Mouse (Mus musculus) intestine, postnatal 0 days (tissue): ENCODE results near the gene Foxl2. TPM values are rescaled to one million over a fixed set of nuclear protein-coding genes. Genes with fewer than 3 reads are reported as not detected.
A peak's percentile ranks its signal among the peaks of the same experiment; 100 is the strongest.

ENCODE experiments used
- ATAC-seq: fragments of 200-750 bp; cut with Nextera tagmentation; 2 replicates; pipeline ENCODE4 v1.8.0; 2017; ENCODE audit warnings: mild to moderate bottlenecking, moderate TSS enrichment, moderate library complexity
- H3K27ac ChIP-seq: fragments of 300-500 bp; sonication (generic); 2 replicates; pipeline ENCODE4 v1.5.1; 2014; ENCODE audit warnings: mild to moderate bottlenecking, low read depth, low read length, moderate library complexity
- H3K27me3 ChIP-seq: fragments of 300-500 bp; sonication (generic); replicated peaks from 2 replicates; pipeline ENCODE4 v1.6.1; 2014; ENCODE audit warnings: low read length, mixed read lengths; ENCODE audit not compliant: control insufficient read depth, insufficient read depth
- H3K36me3 ChIP-seq: fragments of 300-500 bp; sonication (generic); 2 replicates; pipeline ENCODE4 v1.6.1; 2014; ENCODE audit warnings: mild to moderate bottlenecking, moderate library complexity; ENCODE audit not compliant: control insufficient read depth, insufficient read depth
- H3K4me1 ChIP-seq: fragments of 300-500 bp; sonication (generic); replicated peaks from 2 replicates; pipeline ENCODE4 v1.6.1; 2014; ENCODE audit warnings: antibody characterized with exemption, low read length, mixed read lengths; ENCODE audit not compliant: control insufficient read depth, insufficient read depth
- H3K4me2 ChIP-seq: fragments of 300-500 bp; sonication (generic); replicated peaks from 2 replicates; pipeline ENCODE4 v1.6.1; 2014; ENCODE audit warnings: low read depth, mild to moderate bottlenecking, moderate library complexity
- H3K4me3 ChIP-seq: fragments of 300-500 bp; sonication (generic); 2 replicates; pipeline ENCODE4 v1.5.1; 2014; ENCODE audit warnings: low read depth, low read length
- H3K9ac ChIP-seq: fragments of 300-500 bp; sonication (generic); 2 replicates; pipeline ENCODE4 v1.6.1; 2014; ENCODE audit warnings: mild to moderate bottlenecking, low read depth, low read length
- H3K9me3 ChIP-seq: fragments of 300-500 bp; sonication (generic); 2 replicates; pipeline ENCODE4 v1.6.1; 2016; ENCODE audit warnings: mixed run types; ENCODE audit not compliant: control insufficient read depth
- CTCF ChIP-seq: sonication (generic); IDR thresholded peaks from 2 replicates; pipeline ENCODE4 v1.5.1; 2016; ENCODE audit warnings: low read depth, mild to moderate bottlenecking, control low read depth, antibody characterized with exemption, moderate library complexity
- WGBS: fragments of 180-500 bp; shearing (Covaris S2); extraction: QIAGEN DNeasy Blood & Tissue Kit; methylation state at CpG from one replicate; pipeline ENCODE4 v1.1.7; 2014; 5-methylcytosine and 5-hydroxymethylcytosine counted together
- polyA plus RNA-seq: library from polyadenylated mRNA; unstranded; fragments of >200 nt; fragmentation: Nextera tagmentation; extraction: Ambion mirVana; gene quantifications from 2 replicates; pipeline ENCODE4 v1.2.1, GENCODE M21; 2015

The Foxl2 gene
- polyA plus RNA-seq, 1 experiment from 2014 or later, result not detected

DNA sequence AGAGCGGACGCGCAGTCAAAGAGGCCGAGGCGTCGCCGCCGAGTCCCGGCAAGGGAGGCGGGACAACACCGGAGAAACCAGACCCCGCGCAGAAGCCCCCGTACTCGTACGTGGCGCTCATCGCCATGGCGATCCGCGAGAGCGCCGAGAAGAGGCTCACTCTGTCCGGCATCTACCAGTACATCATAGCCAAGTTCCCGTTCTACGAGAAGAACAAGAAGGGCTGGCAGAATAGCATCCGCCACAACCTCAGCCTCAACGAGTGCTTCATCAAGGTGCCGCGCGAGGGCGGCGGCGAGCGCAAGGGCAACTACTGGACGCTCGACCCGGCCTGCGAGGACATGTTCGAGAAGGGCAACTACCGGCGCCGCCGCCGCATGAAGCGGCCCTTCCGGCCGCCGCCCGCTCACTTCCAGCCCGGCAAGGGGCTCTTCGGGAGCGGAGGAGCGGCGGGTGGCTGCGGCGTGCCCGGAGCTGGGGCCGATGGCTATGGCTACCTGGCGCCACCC, 682 bp downstream of the Foxl2 start:
- no peak overlapping the region for H3K27ac ChIP-seq
- no peak overlapping the region for H3K9ac ChIP-seq
- TF ChIP-seq CTCF, result peak; percentile 39
- peak overlapping the region; percentile 33 for H3K4me3 ChIP-seq
- H3K9me3 ChIP-seq, result no peaks in the 10 kb centered on the region
- ATAC-seq, result no peak
- WGBS, result under 1% methylated on average over 59 of the region's 60 CpGs
- H3K4me2 ChIP-seq, result peak overlapping the region; percentile 62
- peaks cover 99% of the 10 kb centered on the region for H3K27me3 ChIP-seq
- no peaks in the 10 kb centered on the region for H3K36me3 ChIP-seq
- H3K4me1 ChIP-seq, result no peaks in the 10 kb centered on the region

DNA sequence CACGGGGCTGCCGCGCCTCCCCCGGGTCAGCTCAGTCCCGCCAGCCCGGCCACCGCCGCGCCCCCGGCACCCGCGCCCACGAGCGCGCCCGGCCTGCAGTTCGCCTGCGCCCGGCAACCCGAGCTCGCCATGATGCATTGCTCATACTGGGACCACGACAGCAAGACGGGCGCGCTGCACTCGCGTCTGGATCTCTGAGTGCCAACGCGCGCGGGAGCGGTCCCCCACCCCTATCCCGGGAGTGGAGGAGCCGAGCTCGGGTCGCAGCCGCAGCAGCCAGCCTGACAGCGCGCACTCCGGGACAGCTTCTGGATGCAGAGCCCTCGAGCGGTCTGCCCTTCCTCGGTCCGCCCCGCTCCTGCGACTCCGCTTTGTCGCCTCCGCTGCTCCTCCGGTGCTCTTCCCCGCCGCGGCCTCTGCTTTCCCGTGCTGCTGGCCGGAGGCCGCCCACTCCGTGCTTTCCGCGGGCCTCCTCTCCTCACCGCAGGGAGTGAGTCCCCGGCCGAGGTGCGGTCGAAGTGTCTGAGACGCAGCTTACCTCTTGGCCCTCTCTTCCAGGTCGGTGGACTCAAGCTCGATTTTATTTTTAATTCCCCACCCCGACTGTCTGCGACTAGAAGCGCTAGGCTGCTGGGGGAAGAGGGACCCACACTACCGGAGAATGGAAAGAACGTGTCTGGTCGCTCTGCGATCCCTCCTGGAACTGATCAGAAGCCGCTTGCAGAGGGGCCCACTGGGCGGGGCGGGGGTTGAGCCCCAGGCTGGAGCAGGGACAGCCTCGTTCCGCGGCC, 1.7 kb downstream of the Foxl2 start:
- no peak overlapping the region for H3K27ac ChIP-seq
- no peaks in the 10 kb centered on the region for H3K36me3 ChIP-seq
- H3K9ac ChIP-seq, result no peak overlapping the region
- no peak for TF ChIP-seq CTCF
- H3K4me1 ChIP-seq, result no peaks in the 10 kb centered on the region
- under 1% methylated on average over 71 of the region's 80 CpGs for WGBS
- H3K9me3 ChIP-seq, result no peaks in the 10 kb centered on the region
- ATAC-seq, result no peak
- peak overlapping the region; percentile 62 for H3K4me2 ChIP-seq
- peaks cover 100% of the 10 kb centered on the region for H3K27me3 ChIP-seq
- H3K4me3 ChIP-seq, result peak overlapping the region; percentile 33

DNA sequence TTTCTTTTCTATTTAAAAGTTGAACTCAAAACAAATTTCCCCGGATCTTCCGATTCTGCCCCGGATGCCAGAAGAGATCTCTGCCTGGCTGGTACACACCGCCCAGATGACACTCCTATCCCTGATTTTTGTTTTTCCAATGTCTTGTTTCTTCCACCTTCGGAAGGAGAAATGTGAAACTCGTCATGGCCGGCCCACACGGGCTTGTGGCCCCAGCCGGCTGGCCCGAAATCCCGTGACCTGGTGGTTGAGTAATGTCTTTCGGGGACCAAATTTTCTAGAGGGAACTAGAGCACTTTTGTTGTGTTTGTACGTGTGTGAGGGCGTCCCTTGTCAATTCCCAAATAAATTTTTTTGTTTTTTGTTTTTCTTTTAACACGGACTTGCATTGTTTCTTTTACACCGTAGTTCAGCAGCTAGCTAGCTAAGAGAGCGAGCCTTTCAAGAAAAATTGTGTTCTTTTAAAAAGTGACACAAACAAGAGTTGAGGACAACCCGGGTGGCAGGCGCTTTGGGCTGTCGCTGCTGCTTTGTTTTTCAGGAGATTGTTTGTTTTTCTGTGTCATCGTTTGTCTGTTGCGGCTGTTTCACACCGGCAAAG, 2.8 kb downstream of the Foxl2 start:
- no peak for TF ChIP-seq CTCF
- no peak overlapping the region for H3K4me2 ChIP-seq
- peaks cover 100% of the 10 kb centered on the region for H3K27me3 ChIP-seq
- H3K27ac ChIP-seq, result no peak overlapping the region
- 2% methylated on average over 23 of the region's 23 CpGs for WGBS
- 0 out of 2 replicates have a peak overlapping the region, but pooled peaks have one; percentile 4 for H3K4me3 ChIP-seq
- no peaks in the 10 kb centered on the region for H3K4me1 ChIP-seq
- no peak for ATAC-seq
- H3K9ac ChIP-seq, result no peak overlapping the region
- H3K9me3 ChIP-seq, result no peaks in the 10 kb centered on the region
- no peaks in the 10 kb centered on the region for H3K36me3 ChIP-seq

DNA sequence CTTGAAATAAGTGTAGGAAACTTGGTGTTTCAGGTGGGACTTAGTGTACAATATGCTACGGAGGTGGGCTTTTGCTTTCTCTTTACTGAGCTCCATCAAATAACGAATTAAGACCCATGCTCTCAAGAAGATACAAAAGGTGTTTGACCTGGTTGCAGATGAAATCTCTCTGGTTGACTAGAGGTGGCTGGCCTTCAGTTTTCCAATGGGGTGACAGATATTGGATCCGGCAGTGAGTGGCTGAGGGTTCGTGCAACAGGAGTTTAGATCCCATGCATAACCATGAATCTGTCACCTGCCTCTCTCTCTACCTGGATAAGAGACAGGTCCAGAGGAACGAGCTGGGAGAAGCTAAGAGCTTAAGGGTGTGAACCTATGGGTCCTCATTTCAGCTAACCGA, 3.5 kb downstream of the Foxl2 start:
- H3K9me3 ChIP-seq, result no peaks in the 10 kb centered on the region
- H3K27me3 ChIP-seq, result peaks cover 100% of the 10 kb centered on the region
- H3K4me2 ChIP-seq, result no peak overlapping the region
- no peak for TF ChIP-seq CTCF
- H3K4me1 ChIP-seq, result no peaks in the 10 kb centered on the region
- no peak overlapping the region for H3K27ac ChIP-seq
- no peak overlapping the region for H3K4me3 ChIP-seq
- no peaks in the 10 kb centered on the region for H3K36me3 ChIP-seq
- no peak for ATAC-seq
- 6% methylated on average over 6 of the region's 6 CpGs for WGBS
- H3K9ac ChIP-seq, result no peak overlapping the region

DNA sequence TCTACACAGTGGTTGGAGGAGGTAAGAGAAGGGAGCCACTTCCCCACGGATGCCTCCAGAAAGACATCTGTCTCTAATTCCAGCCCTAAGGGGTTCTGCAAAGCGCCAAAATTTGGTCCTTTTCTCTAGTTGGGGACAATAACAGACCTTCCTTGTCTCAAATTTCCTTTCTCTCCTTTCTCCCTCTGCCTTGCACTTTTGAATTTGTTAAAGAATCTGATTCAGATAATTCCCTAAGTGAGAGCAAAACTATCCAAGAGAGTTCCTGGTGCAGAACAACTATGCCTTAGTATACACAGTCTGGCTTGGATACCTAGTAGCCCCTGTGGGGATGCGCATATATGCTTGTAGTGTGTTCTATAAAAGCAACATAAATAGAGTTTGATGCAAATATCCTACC, 4.8 kb downstream of the Foxl2 start:
- Histone ChIP-seq H3K9me3 (no peaks in the 10 kb centered on the region), H3K36me3 (no peaks in the 10 kb centered on the region), H3K27ac (no peak overlapping the region), H3K4me1 (no peaks in the 10 kb centered on the region), H3K4me2 (no peak overlapping the region), H3K27me3 (peaks cover 100% of the 10 kb centered on the region), H3K4me3 (no peak overlapping the region), H3K9ac (no peak overlapping the region)
- no peak for ATAC-seq
- WGBS, result 41% methylated on average over 3 of the region's 3 CpGs
- TF ChIP-seq CTCF, result no peak

DNA sequence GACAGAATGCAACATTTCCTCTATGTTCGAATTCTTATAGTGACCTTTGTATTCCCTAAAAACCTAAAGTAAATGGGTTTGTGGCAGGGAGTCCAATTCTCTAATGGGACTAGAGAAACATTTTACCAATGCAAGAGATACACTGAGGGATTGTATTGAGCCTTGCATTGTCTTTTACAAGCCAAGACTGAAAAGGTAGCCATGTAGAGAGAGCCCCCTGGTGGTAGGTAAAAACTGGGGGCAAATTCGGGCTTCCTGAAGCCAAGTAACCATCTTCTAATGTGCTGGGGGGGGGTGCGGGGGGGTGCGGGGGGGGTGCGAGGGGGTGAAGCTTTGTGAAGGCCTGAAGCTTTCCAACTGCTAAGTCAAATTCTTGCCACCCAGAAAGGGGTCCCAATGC, 5.3 kb downstream of the Foxl2 start:
- TF ChIP-seq CTCF, result peak; percentile 51
- 19% methylated on average over 5 of the region's 5 CpGs for WGBS
- H3K27me3 ChIP-seq, result peaks cover 100% of the 10 kb centered on the region

More for the DNA sequence above, 5.3 kb downstream of the Foxl2 start:
- H3K9me3 ChIP-seq, result no peaks in the 10 kb centered on the region
- no peak overlapping the region for H3K4me3 ChIP-seq
- no peak overlapping the region for H3K9ac ChIP-seq
- H3K27ac ChIP-seq, result no peak overlapping the region
- ATAC-seq, result no peak
- H3K36me3 ChIP-seq, result no peaks in the 10 kb centered on the region
- no peaks in the 10 kb centered on the region for H3K4me1 ChIP-seq
- H3K4me2 ChIP-seq, result no peak overlapping the region
